ENCODE assay signal across 9 mouse cellular contexts in genomic region chr11:83927097-83927496, GRCm38 (mm10). TPM values are rescaled to one million over a fixed set of nuclear protein-coding genes. Genes with fewer than 3 reads are reported as not detected.
DNase-seq lines count a peak whose midpoint lies in the region; ATAC-seq and TF ChIP-seq lines count a peak whose summit lies in the region.
"Had no signal": no experiment of that assay in that cellular context is flagged by ENCODE, and none has a peak within 500 bp of the region (broad histone marks: within the 10 kb centered on the region; RNA-seq: fewer than 3 reads in every experiment).

No protein-coding gene starts in this region.

- H3K36me3 ChIP-seq in neural tube, embryonic 15.5 days, result no peaks in the 10 kb centered on the region
- no peaks in the 10 kb centered on the region for H3K36me3 ChIP-seq in stomach, postnatal 0 days (ENCODE audit: control insufficient read depth, insufficient read depth, low read length)

- no peaks in the 10 kb centered on the region for H3K27me3 ChIP-seq in neural tube, embryonic 15.5 days (replicated peaks)
- H3K27me3 ChIP-seq in stomach, postnatal 0 days (ENCODE audit: control insufficient read depth, insufficient read depth, low read length), result no peaks in the 10 kb centered on the region

- no peak for ATAC-seq in neural tube, embryonic 15.5 days (ENCODE audit: low FRiP score)
- ATAC-seq in stomach, postnatal 0 days (ENCODE audit: low FRiP score, low TSS enrichment), result no peak

- no peak overlapping the region for H3K4me3 ChIP-seq in neural tube, embryonic 15.5 days (replicated peaks)
- H3K4me3 ChIP-seq in stomach, postnatal 0 days (ENCODE audit: low read depth, low read length), result no peak overlapping the region

- H3K4me2 ChIP-seq in neural tube, embryonic 15.5 days, result no peak overlapping the region
- no peak overlapping the region for H3K4me2 ChIP-seq in stomach, postnatal 0 days (replicated peaks; ENCODE audit: low read depth)

- no peak for TF ChIP-seq EP300 in stomach, postnatal 0 days (optimal IDR thresholded peaks at IDR 0.05)

- no peaks in the 10 kb centered on the region for H3K4me1 ChIP-seq in neural tube, embryonic 15.5 days
- no peaks in the 10 kb centered on the region for H3K4me1 ChIP-seq in stomach, postnatal 0 days (replicated peaks; ENCODE audit: control insufficient read depth, insufficient read depth)

- no peak overlapping the region for H3K27ac ChIP-seq in neural tube, embryonic 15.5 days (replicated peaks)
- no peak overlapping the region for H3K27ac ChIP-seq in stomach, postnatal 0 days (replicated peaks)
- H3K27ac ChIP-seq: macrophage had no signal

- H3K9ac ChIP-seq in neural tube, embryonic 15.5 days (replicated peaks), result no peak overlapping the region
- no peak overlapping the region for H3K9ac ChIP-seq in stomach, postnatal 0 days (ENCODE audit: low read length)

- 68% methylated on average over 3 of the region's 3 CpGs for WGBS in neural tube, embryonic 15.5 days
- WGBS in stomach, postnatal 0 days, result 64% methylated on average over 3 of the region's 3 CpGs

- H3K9me3 ChIP-seq in neural tube, embryonic 15.5 days (replicated peaks), result no peaks in the 10 kb centered on the region
- H3K9me3 ChIP-seq in stomach, postnatal 0 days (ENCODE audit: control insufficient read depth, low read length), result no peaks in the 10 kb centered on the region

- peak; percentile 43 for DNase-seq in embryo, embryonic 10 days (ENCODE audit: low spot score)
- no peak for DNase-seq in embryo, embryonic 9.5 days (ENCODE audit: extremely low spot score)
- DNase-seq in neural tube, embryonic 10.5 days (ENCODE audit: extremely low spot score, low spot score), result peak; percentile 20
- DNase-seq in embryo, embryonic 10.5 days (ENCODE audit: low spot score), result peak; percentile 37
- peak; percentile 53 for DNase-seq in stomach, postnatal 0 days (ENCODE audit: low spot score)
- DNase-seq in frontal cortex, postnatal 25 days (ENCODE audit: low spot score in 2 of 2), result no peak
- no peak for DNase-seq in urinary bladder, postnatal 25 days (ENCODE audit: low spot score)

- peak; percentile 72 for TF ChIP-seq CTCF in stomach, postnatal 0 days (IDR thresholded peaks at IDR 0.05; ENCODE audit: low read depth)

RNA-seq across cellular contexts. Expression of gene Ddx52, which starts 14.8 kb away (rescaled TPM):
- polyA plus RNA-seq in neural tube, embryonic 15.5 days (2015; fragmentation: Nextera tagmentation; extraction: Ambion mirVana), result 21.6 and 23.9 TPM in 2 replicates
- 15.1 and 15.3 TPM in 2 replicates for polyA plus RNA-seq in stomach, postnatal 0 days (2015; fragmentation: Nextera tagmentation; extraction: Ambion mirVana)

RNA-seq across cellular contexts. Expression of gene Synrg, which starts 37.1 kb away (rescaled TPM):
- polyA plus RNA-seq in neural tube, embryonic 15.5 days (2015; fragmentation: Nextera tagmentation; extraction: Ambion mirVana), result 18.3 and 19.6 TPM in 2 replicates
- 7.2 TPM in 2 replicates for polyA plus RNA-seq in stomach, postnatal 0 days (2015; fragmentation: Nextera tagmentation; extraction: Ambion mirVana)

Comparison
In these comparisons a context has a peak if more than half of its experiments do, and no peak if none do; other contexts are left out.
1. DNase-seq: peak in embryo, embryonic 10 days (single experiment), neural tube, embryonic 10.5 days (single experiment), embryo, embryonic 10.5 days (single experiment) and stomach, postnatal 0 days (single experiment); none in embryo, embryonic 9.5 days (single experiment), frontal cortex, postnatal 25 days (0 of 2) and urinary bladder, postnatal 25 days (single experiment).